In genomic region chr3:135304060-135304459, GRCm38 (mm10) we compare ENCODE assay signal across 21 mouse cellular contexts. TPM values are rescaled to one million over a fixed set of nuclear protein-coding genes. Genes with fewer than 3 reads are reported as not detected.
DNase-seq lines count a peak whose midpoint lies in the region; ATAC-seq lines count a peak whose summit lies in the region.
"Had no signal": no experiment of that assay in that cellular context is flagged by ENCODE, and none has a peak within 500 bp of the region (broad histone marks: within the 10 kb centered on the region; RNA-seq: fewer than 3 reads in every experiment).

No protein-coding gene starts in this region.

- DNase-seq in forebrain, embryonic 10.5 days (ENCODE audit: extremely low spot score, low spot score) = no peak
- peak; percentile 65 for DNase-seq in embryo, embryonic 10 days (ENCODE audit: low spot score)
- no peak for DNase-seq in ovary, adult 18-20 months (ENCODE audit: low spot score)
- no peak for DNase-seq in cerebellum, adult 18-20 months
- DNase-seq: adrenal gland, postnatal 10 days; cerebellum, adult 9-11 months; kidney, adult 2 months; left cerebral cortex, postnatal 4 days; lung, postnatal 4 days; right cerebral cortex, postnatal 25 days; spleen, adult 18-20 months had no signal

- no peaks in the 10 kb centered on the region for H3K9me3 ChIP-seq in forebrain, embryonic 10.5 days
- no peaks in the 10 kb centered on the region for H3K9me3 ChIP-seq in forebrain, embryonic 15.5 days
- no peaks in the 10 kb centered on the region for H3K9me3 ChIP-seq in hindbrain, embryonic 12.5 days (replicated peaks)
- no peaks in the 10 kb centered on the region for H3K9me3 ChIP-seq in hindbrain, embryonic 16.5 days (ENCODE audit: control insufficient read depth, low read length)
- H3K9me3 ChIP-seq in neural tube, embryonic 12.5 days = no peaks in the 10 kb centered on the region
- H3K9me3 ChIP-seq: limb, embryonic 15.5 days had no signal

- whole genome bisulfite sequencing in forebrain, embryonic 10.5 days = 15% methylated on average over 6 of the region's 6 CpGs
- WGBS in forebrain, embryonic 15.5 days = 15% methylated on average over 6 of the region's 6 CpGs
- WGBS in hindbrain, embryonic 12.5 days = 12% methylated on average over 6 of the region's 6 CpGs
- WGBS in hindbrain, embryonic 16.5 days = 23% methylated on average over 6 of the region's 6 CpGs
- 13% methylated on average over 6 of the region's 6 CpGs for WGBS in neural tube, embryonic 12.5 days

- H3K4me2 ChIP-seq in forebrain, embryonic 15.5 days (replicated peaks) = no peak overlapping the region
- no peak overlapping the region for H3K4me2 ChIP-seq in hindbrain, embryonic 12.5 days (replicated peaks)
- H3K4me2 ChIP-seq in hindbrain, embryonic 16.5 days (ENCODE audit: low read length) = no peak overlapping the region
- no peak overlapping the region for H3K4me2 ChIP-seq in neural tube, embryonic 12.5 days (replicated peaks)
- H3K4me2 ChIP-seq: heart, embryonic 11.5 days; limb, embryonic 15.5 days; lung, embryonic 14.5 days had no signal

- ATAC-seq in forebrain, embryonic 15.5 days (replicated peaks) = no peak
- ATAC-seq in hindbrain, embryonic 12.5 days (ENCODE audit: low FRiP score) = peak; percentile 43; the same call in 1 of the 2 replicates
- no peak for ATAC-seq in hindbrain, embryonic 16.5 days
- ATAC-seq in neural tube, embryonic 12.5 days (ENCODE audit: low FRiP score, low read depth) = peak; percentile 54; the same call in 1 of the 2 replicates

- H3K9ac ChIP-seq in forebrain, embryonic 15.5 days (replicated peaks) = no peak overlapping the region
- H3K9ac ChIP-seq in hindbrain, embryonic 12.5 days = no peak overlapping the region
- H3K9ac ChIP-seq in hindbrain, embryonic 16.5 days (ENCODE audit: low read depth, low read length) = no peak overlapping the region
- H3K9ac ChIP-seq in neural tube, embryonic 12.5 days = no peak overlapping the region
- H3K9ac ChIP-seq: limb, embryonic 15.5 days; liver, embryonic 14.5 days; lung, embryonic 14.5 days had no signal

- H3K4me1 ChIP-seq in forebrain, embryonic 10.5 days = peaks cover 61% of the 10 kb centered on the region
- H3K4me1 ChIP-seq in forebrain, embryonic 15.5 days = peaks cover 13% of the 10 kb centered on the region
- peaks cover 22% of the 10 kb centered on the region for H3K4me1 ChIP-seq in hindbrain, embryonic 12.5 days
- peaks cover 5% of the 10 kb centered on the region; the same call in 1 of the 2 replicates for H3K4me1 ChIP-seq in hindbrain, embryonic 16.5 days (ENCODE audit: control insufficient read depth, insufficient read depth, low read depth, low read length)
- H3K4me1 ChIP-seq in neural tube, embryonic 12.5 days = peaks cover 8% of the 10 kb centered on the region; the same call in 1 of the 2 replicates

- H3K27ac ChIP-seq in forebrain, embryonic 10.5 days = peak overlapping the region; percentile 70
- H3K27ac ChIP-seq in forebrain, embryonic 15.5 days (replicated peaks) = no peak overlapping the region
- H3K27ac ChIP-seq in hindbrain, embryonic 12.5 days = no peak overlapping the region
- no peak overlapping the region for H3K27ac ChIP-seq in hindbrain, embryonic 16.5 days (ENCODE audit: low read depth, low read length)
- no peak overlapping the region for H3K27ac ChIP-seq in neural tube, embryonic 12.5 days
- H3K27ac ChIP-seq: kidney, postnatal 0 days; limb, embryonic 15.5 days; liver, embryonic 14.5 days had no signal

- H3K36me3 ChIP-seq in forebrain, embryonic 10.5 days (replicated peaks) = no peaks in the 10 kb centered on the region
- no peaks in the 10 kb centered on the region for H3K36me3 ChIP-seq in forebrain, embryonic 15.5 days
- H3K36me3 ChIP-seq in hindbrain, embryonic 12.5 days = no peaks in the 10 kb centered on the region
- H3K36me3 ChIP-seq in hindbrain, embryonic 16.5 days (ENCODE audit: control insufficient read depth, insufficient read depth, low read length) = no peaks in the 10 kb centered on the region
- H3K36me3 ChIP-seq in neural tube, embryonic 12.5 days = no peaks in the 10 kb centered on the region
- H3K36me3 ChIP-seq: limb, embryonic 15.5 days had no signal

- peaks cover 25% of the 10 kb centered on the region for H3K27me3 ChIP-seq in forebrain, embryonic 10.5 days (ENCODE audit: poor library complexity, severe bottlenecking)
- no peaks in the 10 kb centered on the region for H3K27me3 ChIP-seq in forebrain, embryonic 15.5 days
- H3K27me3 ChIP-seq in hindbrain, embryonic 12.5 days = peaks cover 2% of the 10 kb centered on the region; the same call in 1 of the 2 replicates
- H3K27me3 ChIP-seq in hindbrain, embryonic 16.5 days (replicated peaks; ENCODE audit: control insufficient read depth, insufficient read depth, low read length) = peaks cover 4% of the 10 kb centered on the region; the same call in 1 of the 2 replicates
- H3K27me3 ChIP-seq in neural tube, embryonic 12.5 days (replicated peaks) = no peaks in the 10 kb centered on the region
- H3K27me3 ChIP-seq: limb, embryonic 15.5 days had no signal

- no peak overlapping the region for H3K4me3 ChIP-seq in forebrain, embryonic 10.5 days
- no peak overlapping the region for H3K4me3 ChIP-seq in forebrain, embryonic 15.5 days
- H3K4me3 ChIP-seq in hindbrain, embryonic 12.5 days = no peak overlapping the region
- no peak overlapping the region for H3K4me3 ChIP-seq in hindbrain, embryonic 16.5 days (ENCODE audit: low read length)
- no peak overlapping the region for H3K4me3 ChIP-seq in neural tube, embryonic 12.5 days
- H3K4me3 ChIP-seq: limb, embryonic 15.5 days; myocyte had no signal

RNA-seq across cellular contexts. Expression of gene Slc9b2, which starts 3.4 kb away (rescaled TPM):
- 5.6 and 7.2 TPM in 2 replicates for polyA plus RNA-seq in forebrain, embryonic 10.5 days (2016; fragmentation: Nextera tagmentation; extraction: Ambion mirVana)
- 0.60 and 1.3 TPM in 2 replicates for polyA plus RNA-seq in forebrain, embryonic 15.5 days (2015; fragmentation: Nextera tagmentation; extraction: Ambion mirVana)
- 1.3 and 1.9 TPM in 2 replicates for polyA plus RNA-seq in hindbrain, embryonic 12.5 days (2016; fragmentation: Nextera tagmentation; extraction: Ambion mirVana)
- 2.3 and 2.6 TPM in 2 replicates for polyA plus RNA-seq in hindbrain, embryonic 16.5 days (2015; fragmentation: Nextera tagmentation; extraction: Ambion mirVana)
- polyA plus RNA-seq in neural tube, embryonic 12.5 days (2016; fragmentation: Nextera tagmentation; extraction: Ambion mirVana) = 0.88 and 1.3 TPM in 2 replicates

RNA-seq across cellular contexts. Expression of gene Bdh2, which starts 23.0 kb away (rescaled TPM):
- polyA plus RNA-seq in forebrain, embryonic 10.5 days (2016; fragmentation: Nextera tagmentation; extraction: Ambion mirVana) = 6.0 and 9.0 TPM in 2 replicates
- polyA plus RNA-seq in forebrain, embryonic 15.5 days (2015; fragmentation: Nextera tagmentation; extraction: Ambion mirVana) = 2.1 and 3.7 TPM in 2 replicates
- polyA plus RNA-seq in hindbrain, embryonic 12.5 days (2016; fragmentation: Nextera tagmentation; extraction: Ambion mirVana) = 5.6 and 7.2 TPM in 2 replicates
- polyA plus RNA-seq in hindbrain, embryonic 16.5 days (2015; fragmentation: Nextera tagmentation; extraction: Ambion mirVana) = 4.1 and 4.8 TPM in 2 replicates
- 4.0 and 4.2 TPM in 2 replicates for polyA plus RNA-seq in neural tube, embryonic 12.5 days (2016; fragmentation: Nextera tagmentation; extraction: Ambion mirVana)

RNA-seq across cellular contexts. Expression of gene Slc9b1, which starts 43.8 kb away (rescaled TPM):
- polyA plus RNA-seq in forebrain, embryonic 10.5 days (2016; fragmentation: Nextera tagmentation; extraction: Ambion mirVana) = 0.34 and 0.38 TPM in 2 replicates
- polyA plus RNA-seq in forebrain, embryonic 15.5 days (2015; fragmentation: Nextera tagmentation; extraction: Ambion mirVana) = 0.18 and 0.24 TPM in 2 replicates
- polyA plus RNA-seq in hindbrain, embryonic 12.5 days (2016; fragmentation: Nextera tagmentation; extraction: Ambion mirVana) = not detected in 2 replicates
- 0.10 TPM in 1 of 2 replicates, not detected in the other for polyA plus RNA-seq in hindbrain, embryonic 16.5 days (2015; fragmentation: Nextera tagmentation; extraction: Ambion mirVana)
- not detected in 2 replicates for polyA plus RNA-seq in neural tube, embryonic 12.5 days (2016; fragmentation: Nextera tagmentation; extraction: Ambion mirVana)
- polyA plus RNA-seq: limb, embryonic 15.5 days; myocyte had no signal

Comparison
In these comparisons a context has a peak if more than half of its experiments do, and no peak if none do; other contexts are left out.
1. ATAC-seq: peak in hindbrain, embryonic 12.5 days (single experiment) and neural tube, embryonic 12.5 days (single experiment); none in forebrain, embryonic 15.5 days (single experiment) and hindbrain, embryonic 16.5 days (single experiment).